Mouse (Mus musculus) neural tube, embryonic 13.5 days (tissue): ENCODE results near the gene H2-T3. TPM values are rescaled to one million over a fixed set of nuclear protein-coding genes. Genes with fewer than 3 reads are reported as not detected.
"Not testable (repeated sequence)": the region's sequence is repeated elsewhere in the genome, so short reads cannot be mapped to it uniquely, and the experiment has no call there.

Experiments
- ATAC-seq: fragments of 200-750 bp; cut with Nextera tagmentation; 2 replicates; pipeline ENCODE4 v1.8.0; 2017; ENCODE audit warnings: low read depth, mild to moderate bottlenecking, moderate TSS enrichment, moderate library complexity
- H3K27ac ChIP-seq: fragments of 300-500 bp; sonication (generic); replicated peaks from 2 replicates; pipeline ENCODE4 v1.5.1; 2015; ENCODE audit warnings: moderate library complexity, mild to moderate bottlenecking, inconsistent platforms
- H3K27me3 ChIP-seq: fragments of 300-500 bp; sonication (generic); 2 replicates; pipeline ENCODE4 v1.6.1; 2015; ENCODE audit warnings: mild to moderate bottlenecking, inconsistent platforms
- H3K36me3 ChIP-seq: fragments of 300-500 bp; sonication (generic); 2 replicates; pipeline ENCODE4 v1.6.1; 2015; ENCODE audit warnings: mild to moderate bottlenecking, inconsistent platforms
- H3K4me1 ChIP-seq: fragments of 300-500 bp; sonication (generic); replicated peaks from 2 replicates; pipeline ENCODE4 v1.6.1; 2015; ENCODE audit warnings: inconsistent platforms
- H3K4me2 ChIP-seq: fragments of 300-500 bp; sonication (generic); 2 replicates; pipeline ENCODE4 v1.6.1; 2015; ENCODE audit warnings: inconsistent platforms, mild to moderate bottlenecking, moderate library complexity
- H3K4me3 ChIP-seq: fragments of 300-500 bp; sonication (generic); 2 replicates; pipeline ENCODE4 v1.5.1; 2015; ENCODE audit warnings: mild to moderate bottlenecking, inconsistent platforms
- H3K9ac ChIP-seq: fragments of 300-500 bp; sonication (generic); 2 replicates; pipeline ENCODE4 v1.6.1; 2015; ENCODE audit warnings: moderate library complexity, mild to moderate bottlenecking, inconsistent platforms
- H3K9me3 ChIP-seq: fragments of 300-500 bp; sonication (generic); 2 replicates; pipeline ENCODE4 v1.6.1; 2016; ENCODE audit warnings: inconsistent platforms
- WGBS: fragments of 180-500 bp; shearing (Covaris S2); methylation state at CpG from one replicate; pipeline ENCODE4 v1.1.7; 2015; 5-methylcytosine and 5-hydroxymethylcytosine counted together
- polyA plus RNA-seq: library from polyadenylated mRNA; unstranded; fragments of >200 nt; fragmentation: Nextera tagmentation; extraction: Ambion mirVana; gene quantifications from 2 replicates; pipeline ENCODE4 v1.2.1, GENCODE M21; 2015

H2-T3 gene
- polyA plus RNA-seq, 1 experiment from 2014 or later = not detected

DNA sequence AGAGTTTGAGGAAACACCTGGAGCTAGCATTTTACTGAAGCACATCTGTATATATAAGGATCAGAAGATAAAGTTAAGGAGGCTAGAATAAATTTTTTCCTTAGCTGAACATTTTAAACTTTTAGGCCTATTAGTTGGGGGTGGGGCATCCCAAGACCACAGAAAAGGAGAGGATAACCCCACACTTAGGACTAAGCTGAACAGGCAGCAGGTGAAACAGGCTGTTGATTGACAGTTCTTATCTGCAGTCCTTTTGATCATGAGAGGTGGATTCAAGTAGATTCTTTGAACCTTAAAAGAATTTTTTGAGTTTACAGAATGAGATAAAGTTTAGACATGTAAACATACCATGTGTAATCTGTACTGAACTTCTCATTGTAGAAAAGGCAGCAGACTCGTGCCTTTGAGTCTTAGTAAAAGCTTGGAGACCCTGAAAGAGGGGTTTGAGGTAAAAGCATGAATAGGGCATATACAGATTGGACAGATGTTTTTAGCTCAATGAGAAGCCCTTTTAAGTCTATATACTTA lies 19.7 kb downstream of the H2-T3 start:
- peaks cover 60% of the 10 kb centered on the region for H3K27me3 ChIP-seq
- ATAC-seq = no peak
- no peak overlapping the region for H3K4me3 ChIP-seq
- H3K27ac ChIP-seq = no peak overlapping the region
- 43% methylated on average over 1 of the region's 1 CpGs for WGBS
- H3K4me2 ChIP-seq = no peak overlapping the region
- no peaks in the 10 kb centered on the region for H3K36me3 ChIP-seq
- no peak overlapping the region for H3K9ac ChIP-seq
- H3K4me1 ChIP-seq = peaks cover 11% of the 10 kb centered on the region; the same call in 1 of the 2 replicates
- H3K9me3 ChIP-seq = no peaks in the 10 kb centered on the region

DNA sequence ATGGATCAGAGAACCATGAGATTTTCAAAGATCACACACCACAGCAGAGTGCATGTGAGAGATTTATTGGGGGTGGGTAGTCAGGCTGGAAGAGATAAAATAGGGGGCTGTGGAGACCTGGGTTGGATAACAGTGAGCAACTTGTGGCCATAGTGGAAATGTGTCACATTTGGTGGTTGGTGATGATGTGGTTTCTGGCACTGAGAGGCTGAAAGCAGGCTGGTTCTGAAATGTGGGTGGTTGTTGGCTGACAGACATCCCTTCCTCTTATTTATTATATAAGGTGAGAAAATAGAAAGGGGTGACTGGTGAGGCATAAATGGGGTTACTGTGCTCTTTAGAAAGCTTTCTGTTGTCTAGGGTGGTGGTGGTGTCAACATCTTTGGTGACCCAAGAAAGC lies 20.3 kb downstream of the H2-T3 start:
- H3K27me3 ChIP-seq = peaks cover 66% of the 10 kb centered on the region
- no peak overlapping the region for H3K27ac ChIP-seq
- no peaks in the 10 kb centered on the region for H3K9me3 ChIP-seq
- peaks cover 11% of the 10 kb centered on the region; the same call in 1 of the 2 replicates for H3K4me1 ChIP-seq
- no peaks in the 10 kb centered on the region for H3K36me3 ChIP-seq
- no peak overlapping the region for H3K4me3 ChIP-seq
- ATAC-seq = no peak
- H3K9ac ChIP-seq = no peak overlapping the region
- no peak overlapping the region for H3K4me2 ChIP-seq

DNA sequence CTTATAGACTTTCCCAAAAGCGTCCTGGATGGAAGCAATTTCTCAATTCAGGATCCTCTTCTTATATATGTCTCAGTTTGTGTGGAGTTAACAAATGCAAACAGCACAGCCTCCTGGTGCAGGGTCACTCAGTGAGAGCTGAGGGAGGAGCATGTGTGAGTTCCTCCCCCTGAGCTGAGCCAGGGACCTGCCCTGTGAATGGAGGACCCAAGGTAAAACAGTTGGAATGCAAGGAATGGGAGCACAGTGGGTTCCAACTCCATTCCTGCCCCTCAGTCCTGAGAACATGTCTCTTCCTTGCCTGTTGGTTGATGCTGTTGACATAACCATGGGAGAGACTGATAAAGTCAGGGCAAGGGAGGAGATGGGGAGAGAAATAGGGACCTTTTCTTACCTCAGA lies 21.0 kb downstream of the H2-T3 start:
- H3K9ac ChIP-seq, H3K9me3 ChIP-seq, H3K4me2 ChIP-seq, H3K36me3 ChIP-seq, H3K4me3 ChIP-seq, H3K27ac ChIP-seq, ATAC-seq: not testable (repeated sequence)
- WGBS = 43% methylated on average over 1 of the region's 1 CpGs
- H3K4me1 ChIP-seq = peaks cover 11% of the 10 kb centered on the region; the same call in 1 of the 2 replicates
- peaks cover 70% of the 10 kb centered on the region for H3K27me3 ChIP-seq

GRCm38 (mm10) chr17:36168039-36168652 lies 21.9 kb downstream of the H2-T3 start, which contains the start of gene Gm8909:
Gene Gm8909 (minus strand): TSS chr17:36168537.
- Histone ChIP-seq H3K9me3 (no peaks in the 10 kb centered on the region), H3K4me2 (peak within 1 kb of the TSS; percentile 44), H3K36me3 (no peaks in the 10 kb centered on the region), H3K4me1 (peaks cover 11% of the 10 kb centered on the region; the same call in 1 of the 2 replicates), H3K27me3 (peaks cover 78% of the 10 kb centered on the region), H3K4me3 (peak within 1 kb of the TSS; percentile 21), H3K9ac (no peak within 1 kb of the TSS), H3K27ac (no peak within 1 kb of the TSS)
- 1% methylated on average over 62 of the region's 63 CpGs for WGBS
- ATAC-seq = no peak

- peak overlapping the region; percentile 44 for H3K4me2 ChIP-seq
- ATAC-seq = no peak
- H3K4me3 ChIP-seq = peak overlapping the region; percentile 21
- H3K27me3 ChIP-seq = peaks cover 85% of the 10 kb centered on the region
- H3K9me3 ChIP-seq = no peaks in the 10 kb centered on the region
- under 1% methylated on average over 51 of the region's 51 CpGs for WGBS
- H3K9ac ChIP-seq = no peak overlapping the region
- peaks cover 11% of the 10 kb centered on the region; the same call in 1 of the 2 replicates for H3K4me1 ChIP-seq
- H3K36me3 ChIP-seq = no peaks in the 10 kb centered on the region
- H3K27ac ChIP-seq = no peak overlapping the region
Observed at GRCm38 (mm10) chr17:36167306-36168038, 22.6 kb downstream of the H2-T3 start.

- WGBS = 17% methylated on average over 2 of the region's 2 CpGs
Observed at GRCm38 (mm10) chr17:36166901-36167300, 23.2 kb downstream of the H2-T3 start.

GRCm38 (mm10) chr17:36161129-36162051 lies 28.7 kb downstream of the H2-T3 start:
- no peak for ATAC-seq
- H3K9me3 ChIP-seq = no peaks in the 10 kb centered on the region
- no peaks in the 10 kb centered on the region for H3K36me3 ChIP-seq
- peak overlapping the region; percentile 6; the same call in 1 of the 2 replicates for H3K4me3 ChIP-seq
- H3K9ac ChIP-seq = no peak overlapping the region
- peaks cover 6% of the 10 kb centered on the region for H3K4me1 ChIP-seq
- H3K27me3 ChIP-seq = peaks cover 96% of the 10 kb centered on the region
- under 1% methylated on average over 54 of the region's 56 CpGs for WGBS
- no peak overlapping the region for H3K27ac ChIP-seq
- H3K4me2 ChIP-seq = peak overlapping the region; percentile 14; the same call in 1 of the 2 replicates

More at GRCm38 (mm10) chr17:36166901-36167300, 23.2 kb downstream of the H2-T3 start:
- H3K4me3 ChIP-seq, H3K4me2 ChIP-seq, H3K9me3 ChIP-seq, H3K9ac ChIP-seq, ATAC-seq, H3K36me3 ChIP-seq, H3K27ac ChIP-seq: not testable (repeated sequence)
- Histone ChIP-seq H3K4me1 (peaks cover 11% of the 10 kb centered on the region; the same call in 1 of the 2 replicates), H3K27me3 (peaks cover 90% of the 10 kb centered on the region)

DNA sequence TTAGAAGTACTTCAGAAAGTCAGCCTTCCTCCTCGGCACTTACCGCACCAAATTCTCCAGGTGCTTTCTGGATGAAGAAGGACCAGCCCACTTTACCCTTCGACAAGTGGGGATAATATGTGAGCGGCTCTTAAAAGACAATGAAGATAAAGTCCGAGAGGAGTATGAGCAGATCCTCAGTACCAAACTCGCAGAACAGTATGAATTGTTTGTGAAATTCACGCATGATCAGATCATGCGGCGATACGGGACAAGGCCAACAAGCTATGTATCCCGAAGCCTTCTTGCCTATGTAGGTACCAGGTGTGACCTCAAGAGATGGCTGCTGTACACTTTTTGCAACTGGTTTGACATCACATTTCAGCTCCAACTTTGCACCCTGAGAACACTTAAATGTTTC lies 31.8 kb downstream of the H2-T3 start:
- peak overlapping the region; percentile 47 for H3K4me2 ChIP-seq
- H3K4me1 ChIP-seq, H3K27ac ChIP-seq, H3K36me3 ChIP-seq, H3K9me3 ChIP-seq, H3K4me3 ChIP-seq, H3K9ac ChIP-seq, ATAC-seq: not testable (repeated sequence)
- H3K27me3 ChIP-seq = peaks cover 96% of the 10 kb centered on the region
- 9% methylated on average over 11 of the region's 11 CpGs for WGBS

DNA sequence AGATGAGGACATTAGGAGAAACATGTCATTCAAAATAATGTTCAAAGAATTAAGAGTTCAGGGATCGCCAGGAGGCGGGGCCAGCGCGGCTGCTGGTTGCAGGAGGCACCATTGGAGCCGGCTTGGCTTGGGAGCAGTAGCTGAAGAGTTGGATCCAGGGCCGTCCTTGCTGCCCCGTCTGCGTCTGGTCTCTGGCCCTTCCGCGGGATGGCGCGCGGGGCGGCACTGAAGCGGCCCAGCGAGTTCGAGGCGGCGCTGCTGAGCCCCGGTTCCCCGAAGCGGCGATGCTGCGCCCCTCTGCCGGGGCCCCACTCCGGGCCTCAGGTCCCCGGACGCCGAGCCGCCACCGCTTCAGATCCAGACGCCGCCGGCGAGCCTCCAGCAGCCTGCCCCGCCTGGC lies 32.3 kb downstream of the H2-T3 start:
- H3K9ac ChIP-seq, H3K9me3 ChIP-seq, H3K36me3 ChIP-seq, H3K4me1 ChIP-seq, ATAC-seq, H3K27ac ChIP-seq: not testable (repeated sequence)
- Histone ChIP-seq H3K27me3 (peaks cover 96% of the 10 kb centered on the region), H3K4me2 (peak overlapping the region; percentile 47), H3K4me3 (peak overlapping the region; percentile 24)
- under 1% methylated on average over 36 of the region's 36 CpGs for WGBS

DNA sequence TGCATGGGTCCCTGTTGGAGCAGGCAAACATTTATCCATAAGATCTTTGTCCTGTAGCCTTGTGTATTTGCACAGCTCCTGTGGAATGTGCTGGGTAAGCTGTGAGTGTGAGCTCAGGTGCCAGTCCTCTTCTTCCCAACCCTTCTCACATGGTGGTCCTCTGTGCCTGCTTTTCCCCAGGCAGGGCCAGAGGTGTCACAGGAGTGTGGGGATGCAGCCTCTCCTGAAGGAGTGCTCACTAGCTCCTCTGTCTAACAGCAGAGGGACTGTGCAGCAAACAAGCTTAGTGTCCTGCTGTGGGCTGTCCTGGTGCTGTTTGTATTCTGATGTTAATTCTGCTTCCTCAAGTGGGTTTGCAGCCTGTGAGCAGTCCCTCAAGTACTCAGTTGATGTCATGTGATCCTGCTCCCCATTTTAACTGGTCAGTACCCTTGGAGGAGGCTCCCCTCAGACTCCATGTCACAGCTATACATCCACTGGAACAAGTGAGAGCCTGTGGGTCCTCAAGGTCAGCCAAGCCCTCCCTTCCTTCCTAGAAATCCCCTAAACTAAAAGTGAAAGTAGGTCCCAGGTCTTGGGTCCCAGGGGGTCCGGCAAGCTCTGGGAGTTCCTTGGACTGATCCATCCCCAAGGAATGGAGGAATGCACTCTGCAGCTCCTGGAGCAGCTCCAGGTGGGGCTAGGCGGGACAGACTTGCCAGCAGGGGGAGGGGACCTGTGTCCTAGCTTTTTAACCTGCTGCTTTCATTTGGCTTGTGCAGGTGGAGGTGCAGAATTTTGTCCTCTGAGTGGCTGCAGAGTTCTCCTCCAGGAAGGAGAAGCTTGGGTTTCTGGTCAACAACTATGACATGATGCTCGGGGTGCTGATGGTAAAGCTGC lies 35.6 kb downstream of the H2-T3 start:
- H3K27me3 ChIP-seq = peaks cover 81% of the 10 kb centered on the region
- no peak overlapping the region for H3K4me2 ChIP-seq
- H3K4me3 ChIP-seq = no peak overlapping the region
- no peaks in the 10 kb centered on the region; the same call in 1 of the 2 replicates for H3K4me1 ChIP-seq
- WGBS = 12% methylated on average over 3 of the region's 3 CpGs
- H3K27ac ChIP-seq = no peak overlapping the region
- no peaks in the 10 kb centered on the region for H3K9me3 ChIP-seq
- no peaks in the 10 kb centered on the region for H3K36me3 ChIP-seq
- H3K9ac ChIP-seq = no peak overlapping the region
- ATAC-seq = no peak

DNA sequence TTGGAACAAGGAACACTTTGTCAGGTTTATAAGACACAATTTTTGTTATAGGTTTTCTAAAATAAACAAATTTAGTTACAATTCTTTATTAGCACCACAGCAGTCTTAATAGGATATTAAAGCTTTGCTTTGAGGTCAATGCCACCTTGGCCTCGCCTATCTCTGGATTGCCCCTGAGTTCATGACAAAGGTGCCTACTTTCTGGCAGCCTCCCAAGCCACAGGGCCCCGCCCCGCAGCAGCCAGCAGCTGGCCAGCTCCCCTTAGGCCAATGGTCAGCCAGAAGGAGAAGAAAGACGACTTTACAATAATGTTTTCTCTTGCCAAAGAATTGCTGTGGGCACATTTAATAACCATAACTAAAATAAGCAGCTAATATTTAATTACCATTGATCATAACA lies 38.9 kb downstream of the H2-T3 start:
- H3K9me3 ChIP-seq, H3K4me3 ChIP-seq, H3K9ac ChIP-seq, H3K36me3 ChIP-seq, H3K4me2 ChIP-seq, H3K4me1 ChIP-seq, ATAC-seq, H3K27ac ChIP-seq: not testable (repeated sequence)
- 44% methylated on average over 4 of the region's 4 CpGs for WGBS
- H3K27me3 ChIP-seq = peaks cover 74% of the 10 kb centered on the region
